Mouse (Mus musculus): Measurements from ENCODE around the gene C8a.

The C8a gene

GRCm38 (mm10) chr4:104838342-104838741, 37.9 kb downstream of the C8a start:
- DNase-seq (ENCODE audit: low read depth) = no peak

GRCm38 (mm10) chr4:104835096-104835495, 41.1 kb downstream of the C8a start:
- no peak for DNase-seq (ENCODE audit: low read depth)

GRCm38 (mm10) chr4:104828939-104829338, 47.3 kb downstream of the C8a start:
- DNase-seq (ENCODE audit: low read depth) = no peak

- no peak for DNase-seq (ENCODE audit: low read depth)
Measured at GRCm38 (mm10) chr4:104824381-104825077, 51.7 kb downstream of the C8a start.

- no peak for DNase-seq (ENCODE audit: low read depth)
Measured at GRCm38 (mm10) chr4:104823597-104824101, 52.5 kb downstream of the C8a start.

- no peak for DNase-seq (ENCODE audit: low read depth)
Measured at GRCm38 (mm10) chr4:104819891-104820290, 56.3 kb downstream of the C8a start.

GRCm38 (mm10) chr4:104818986-104819385, 57.2 kb downstream of the C8a start:
- no peak for DNase-seq (ENCODE audit: low read depth)

GRCm38 (mm10) chr4:104817509-104817908, 58.7 kb downstream of the C8a start:
- DNase-seq (ENCODE audit: low read depth) = no peak

GRCm38 (mm10) chr4:104816519-104817232, 59.5 kb downstream of the C8a start:
- DNase-seq (ENCODE audit: low read depth) = no peak

- no peak for DNase-seq (ENCODE audit: low read depth)
Measured at GRCm38 (mm10) chr4:104813617-104814016, 62.6 kb downstream of the C8a start.

GRCm38 (mm10) chr4:104810710-104811286, 65.4 kb downstream of the C8a start:
- DNase-seq (ENCODE audit: low read depth) = no peak

- no peak for DNase-seq (ENCODE audit: low read depth)
Measured at GRCm38 (mm10) chr4:104805414-104806257, 70.6 kb downstream of the C8a start.

GRCm38 (mm10) chr4:104804100-104804499, 72.1 kb downstream of the C8a start:
- no peak for DNase-seq (ENCODE audit: low read depth)

GRCm38 (mm10) chr4:104801625-104802024, 74.6 kb downstream of the C8a start:
- DNase-seq (ENCODE audit: low read depth) = no peak

- DNase-seq (ENCODE audit: low read depth) = no peak
Measured at GRCm38 (mm10) chr4:104798951-104799350, 77.2 kb downstream of the C8a start.

- no peak for DNase-seq (ENCODE audit: low read depth)
Measured at GRCm38 (mm10) chr4:104792111-104792510, 84.1 kb downstream of the C8a start.

GRCm38 (mm10) chr4:104782346-104782745, 93.9 kb downstream of the C8a start:
- no peak for DNase-seq (ENCODE audit: low read depth)

GRCm38 (mm10) chr4:104781441-104781840, 94.8 kb downstream of the C8a start:
- no peak for DNase-seq (ENCODE audit: low read depth)

- no peak for DNase-seq (ENCODE audit: low read depth)
Measured at GRCm38 (mm10) chr4:104779460-104779859, 96.7 kb downstream of the C8a start.

GRCm38 (mm10) chr4:104775601-104776000, 100.6 kb downstream of the C8a start:
- DNase-seq (ENCODE audit: low read depth) = no peak

GRCm38 (mm10) chr4:104770331-104770730, 105.9 kb downstream of the C8a start:
- DNase-seq (ENCODE audit: low read depth) = no peak

- DNase-seq (ENCODE audit: low read depth) = no peak
Measured at GRCm38 (mm10) chr4:104769602-104770001, 106.6 kb downstream of the C8a start.

Measured in c-Kit-positive CD71-positive TER-119-negative erythroid progenitor cells, embryonic 14.5 days (primary cell).